Mouse (Mus musculus) brain, embryonic 14.5 days (tissue): ENCODE results near the gene Ndufa8. TPM values are rescaled to one million over a fixed set of nuclear protein-coding genes. Genes with fewer than 3 reads are reported as not detected.

ENCODE experiments used
- DNase-seq: peaks from one replicate; pipeline ENCODE4 v3.0.0-alpha.2; 2011; ENCODE audit warnings: low read depth
- CTCF ChIP-seq: fragments of 200-500 bp; IDR thresholded peaks from 2 replicates; pipeline ENCODE4 v1.5.1; 2012; ENCODE audit warnings: inconsistent platforms, mild to moderate bottlenecking, moderate library complexity, borderline replicate concordance; ENCODE audit not compliant: insufficient read depth, insufficient read length; ENCODE audit errors: extremely low read depth
- POLR2A ChIP-seq: fragments of 200-500 bp; IDR thresholded peaks from 2 replicates; pipeline ENCODE4 v1.6.1; 2012; ENCODE audit warnings: mild to moderate bottlenecking, inconsistent platforms, borderline replicate concordance; ENCODE audit not compliant: poor library complexity, insufficient read depth, insufficient read length, severe bottlenecking; ENCODE audit errors: extremely low read depth
- polyA plus RNA-seq: library from polyadenylated mRNA; depleted of rRNA; stranded (reverse); fragments of >200 nt; gene quantifications from 2 replicates; pipeline ENCODE4 v1.2.3, GENCODE M21; 2012

Gene Ndufa8
- polyA plus RNA-seq, 1 experiment = 135 TPM

DNA sequence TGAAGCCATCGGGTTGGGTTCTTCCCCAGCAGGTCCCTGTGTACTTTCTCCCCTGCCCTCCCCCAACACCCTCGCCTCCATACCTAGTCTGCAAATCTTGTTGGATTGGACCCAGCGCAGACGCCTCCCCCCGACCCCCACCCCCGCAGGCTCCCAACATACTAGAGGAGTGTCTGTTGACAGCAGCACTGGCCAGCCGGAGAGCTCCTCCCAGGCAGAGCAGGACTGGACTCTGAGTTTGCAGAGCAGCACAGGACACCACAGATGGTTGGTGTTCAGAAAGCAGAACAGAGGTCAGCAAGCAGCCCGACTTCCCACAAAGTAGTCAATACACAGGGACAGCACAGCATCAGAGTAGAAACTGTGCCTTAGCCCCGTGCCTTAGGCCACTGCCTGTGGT is 32.2 kb upstream of the Ndufa8 start:
- no peak for TF ChIP-seq CTCF
- TF ChIP-seq POLR2A = no peak
- no peak for DNase-seq

- TF ChIP-seq CTCF (no peak), POLR2A (no peak)
- DNase-seq = peak; percentile 76
Observed at GRCm38 (mm10) chr2:36077160-36077761, 28.1 kb upstream of the Ndufa8 start.

DNA sequence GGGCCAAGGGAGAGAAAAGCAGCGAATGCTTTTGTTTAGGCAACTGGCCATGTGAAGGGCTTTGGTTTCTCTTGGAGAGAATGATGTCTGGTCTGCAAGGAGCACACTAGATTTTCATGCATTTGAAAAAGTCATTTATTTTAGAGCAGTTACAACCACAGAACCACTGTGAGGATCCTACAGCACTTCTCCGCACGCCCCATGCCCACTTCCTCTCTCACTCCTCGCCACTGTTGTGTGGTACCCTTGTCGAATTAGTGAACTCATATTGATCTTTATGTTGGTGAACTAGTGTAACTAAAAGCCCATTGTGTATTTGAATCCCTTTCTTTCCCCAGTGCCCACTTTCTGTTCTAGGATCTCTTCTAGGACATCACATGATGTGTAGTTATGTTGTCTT is 26.0 kb upstream of the Ndufa8 start:
- no peak for TF ChIP-seq POLR2A
- no peak for TF ChIP-seq CTCF
- DNase-seq = no peak

- no peak for TF ChIP-seq POLR2A
- TF ChIP-seq CTCF = no peak
- no peak for DNase-seq
Observed at GRCm38 (mm10) chr2:36073781-36074180, 24.6 kb upstream of the Ndufa8 start.

DNA sequence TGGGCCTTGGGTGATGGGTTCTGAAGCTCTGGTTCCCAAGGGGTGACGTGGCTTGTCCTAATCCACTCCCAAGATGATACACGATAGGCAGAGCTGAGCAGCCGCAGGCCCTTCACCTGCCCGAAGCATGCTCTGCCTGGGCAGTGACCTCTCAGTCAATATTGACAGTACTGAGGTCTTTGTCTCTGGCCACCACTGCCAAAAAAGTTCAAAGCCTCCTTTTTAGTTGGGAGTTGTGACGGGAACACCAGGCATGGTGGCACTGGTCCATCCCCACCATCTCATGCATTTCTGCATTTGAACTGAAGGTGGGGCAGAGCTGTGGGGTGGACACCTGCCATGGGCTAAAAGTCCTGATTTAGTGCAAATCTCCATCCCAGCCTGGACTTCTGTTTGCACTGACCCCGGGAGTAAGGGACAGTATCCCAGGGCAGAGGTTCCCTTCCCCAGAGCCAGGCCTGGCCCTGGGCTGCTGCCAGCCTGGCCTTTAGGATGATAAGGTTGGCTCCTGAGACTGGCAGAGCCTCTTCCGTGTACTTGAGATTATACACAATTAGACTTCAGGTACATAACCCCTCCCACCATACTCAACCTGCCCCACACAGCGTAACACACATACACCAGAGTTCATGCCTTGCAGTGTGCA is 22.6 kb upstream of the Ndufa8 start:
- TF ChIP-seq POLR2A (no peak), CTCF (no peak)
- DNase-seq = no peak

DNA sequence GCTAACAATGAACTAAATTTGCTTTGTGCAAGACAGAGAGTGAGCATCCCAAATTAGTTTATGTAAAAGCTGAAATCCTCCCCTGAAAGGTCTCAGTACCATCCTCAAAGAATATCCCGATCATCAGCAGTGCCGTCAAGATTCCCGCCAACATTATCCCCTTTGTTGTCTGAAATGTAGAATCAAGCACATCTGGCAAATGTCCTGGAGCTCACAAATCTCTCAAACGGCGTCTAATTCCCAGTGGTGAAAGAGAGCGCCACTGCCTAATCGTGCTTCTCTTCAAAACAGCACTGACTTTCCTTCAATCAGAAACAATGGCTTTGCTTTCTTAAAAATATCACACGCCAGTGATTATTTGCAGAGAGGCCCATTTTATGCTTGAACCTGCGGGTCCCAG is 17.9 kb upstream of the Ndufa8 start:
- TF ChIP-seq POLR2A = no peak
- no peak for TF ChIP-seq CTCF
- peak; percentile 68 for DNase-seq

DNA sequence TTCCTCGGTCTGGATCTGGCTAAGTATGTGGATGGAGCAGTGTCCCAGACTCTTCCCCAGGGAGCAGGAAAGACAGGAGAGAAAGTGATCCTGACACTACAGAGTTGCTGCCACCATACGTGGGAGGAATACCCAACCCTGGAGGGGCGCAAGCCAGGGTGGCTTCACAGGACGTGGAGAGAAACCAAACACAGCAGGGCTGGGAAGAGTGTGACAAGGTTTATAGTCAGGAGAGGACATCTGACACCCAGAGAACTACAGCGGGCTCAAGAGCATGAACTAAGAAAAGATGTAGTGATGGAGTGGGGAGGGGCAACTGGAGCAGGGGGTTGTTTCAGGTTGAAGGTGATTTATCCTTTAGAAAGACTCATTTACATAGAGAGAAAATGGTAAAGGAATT is 12.2 kb upstream of the Ndufa8 start:
- TF ChIP-seq CTCF = no peak
- no peak for TF ChIP-seq POLR2A
- DNase-seq = no peak

DNA sequence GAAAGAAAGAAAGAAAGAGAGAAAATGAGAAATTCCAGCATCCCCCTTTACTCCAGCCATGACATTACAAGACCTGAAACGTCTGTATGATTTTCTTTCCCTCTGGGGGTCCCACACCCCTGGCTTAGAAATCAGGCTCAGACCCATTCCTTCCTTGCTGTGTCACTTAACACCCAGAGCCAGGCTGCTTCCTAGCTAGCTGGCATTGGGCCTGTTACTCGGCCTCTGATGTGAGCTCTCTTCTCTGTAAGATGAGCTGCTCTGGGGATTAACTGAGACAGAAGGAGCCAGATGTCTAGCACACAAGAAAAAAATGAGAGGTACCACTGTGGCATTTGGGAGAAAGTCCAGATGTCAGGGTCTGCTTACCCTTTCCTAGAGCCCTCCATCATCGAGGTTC is 7.0 kb upstream of the Ndufa8 start:
- DNase-seq = no peak
- no peak for TF ChIP-seq POLR2A
- no peak for TF ChIP-seq CTCF

- TF ChIP-seq CTCF (no peak), POLR2A (no peak)
- peak; percentile 51 for DNase-seq
Observed at GRCm38 (mm10) chr2:36053249-36053648, 4.0 kb upstream of the Ndufa8 start.

- no peak for TF ChIP-seq POLR2A
- TF ChIP-seq CTCF = no peak
- no peak for DNase-seq
Observed at GRCm38 (mm10) chr2:36049567-36049954, 355 bp upstream of the Ndufa8 start.

DNA sequence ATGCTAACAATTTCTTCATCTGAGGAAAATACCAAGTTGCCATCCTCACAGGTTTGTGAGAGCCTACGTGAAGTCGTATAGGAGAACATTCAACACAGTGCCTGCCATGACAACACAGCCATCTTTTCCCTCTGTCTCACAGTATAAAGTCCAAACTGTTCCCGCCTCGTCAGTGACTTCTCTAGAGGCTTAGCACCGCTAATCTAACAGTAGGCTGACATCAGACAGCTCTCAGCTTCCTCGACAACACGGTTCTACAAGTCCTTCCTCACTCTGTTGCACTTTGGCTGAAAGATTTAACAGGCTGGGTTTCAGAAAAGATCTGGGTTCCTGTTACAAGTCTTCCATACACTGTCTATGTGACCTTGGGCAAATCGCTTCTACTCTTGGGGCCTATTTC is 1.0 kb downstream of the Ndufa8 start:
- DNase-seq = no peak
- no peak for TF ChIP-seq POLR2A
- no peak for TF ChIP-seq CTCF

DNA sequence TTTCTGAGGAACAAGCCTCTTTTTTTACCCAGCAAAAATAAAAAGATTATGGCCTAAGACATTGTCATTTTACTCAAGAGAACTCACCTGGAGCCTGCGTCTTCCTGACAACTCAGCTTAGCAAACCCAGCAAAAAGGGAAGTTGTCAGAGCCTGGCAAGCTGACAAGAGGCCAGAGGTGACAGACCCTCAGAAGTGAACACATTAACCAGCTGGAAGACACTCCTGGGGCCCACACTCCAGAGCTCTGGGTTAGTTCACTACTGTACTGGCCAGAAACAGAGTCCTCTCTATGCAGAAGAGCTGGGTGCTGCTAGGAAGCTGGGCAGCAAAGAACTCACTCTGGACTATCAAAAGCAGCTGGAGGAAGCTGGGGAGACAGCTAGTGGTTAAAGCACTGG is 8.3 kb downstream of the Ndufa8 start:
- no peak for TF ChIP-seq POLR2A
- no peak for TF ChIP-seq CTCF
- no peak for DNase-seq

DNA sequence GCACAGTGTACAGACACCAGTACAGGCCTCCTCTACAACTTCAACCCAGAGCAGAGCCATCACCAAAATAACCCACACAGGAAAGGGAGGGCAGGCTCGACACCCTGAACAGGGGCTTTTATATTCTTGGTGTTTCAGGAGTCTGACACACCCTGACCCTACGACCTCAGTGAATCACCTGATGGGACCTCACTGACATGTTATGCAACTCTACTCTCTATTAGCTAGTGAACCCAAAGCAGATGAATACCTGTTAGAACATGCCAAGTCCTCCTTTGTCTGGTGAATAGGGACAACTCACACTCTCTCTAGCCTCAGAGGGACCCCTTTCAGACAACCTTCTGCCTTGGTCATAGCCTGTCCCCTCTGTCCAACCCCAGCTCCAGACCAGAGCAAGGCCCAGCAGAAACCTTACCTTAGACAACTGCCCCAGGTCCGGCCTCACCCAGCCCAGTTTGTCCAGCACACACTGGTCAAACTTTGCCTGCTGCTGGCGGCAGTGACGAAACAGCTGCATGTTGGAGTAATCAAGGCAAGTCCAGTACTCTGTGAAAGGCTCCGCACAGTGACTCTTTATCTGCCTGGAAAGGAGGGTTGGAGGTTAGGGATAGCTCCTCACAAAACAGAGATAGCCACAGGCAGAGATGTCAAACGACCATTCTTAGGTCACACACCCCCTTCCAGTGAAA is 9.8 kb downstream of the Ndufa8 start:
- DNase-seq = no peak
- TF ChIP-seq POLR2A = no peak
- no peak for TF ChIP-seq CTCF

DNA sequence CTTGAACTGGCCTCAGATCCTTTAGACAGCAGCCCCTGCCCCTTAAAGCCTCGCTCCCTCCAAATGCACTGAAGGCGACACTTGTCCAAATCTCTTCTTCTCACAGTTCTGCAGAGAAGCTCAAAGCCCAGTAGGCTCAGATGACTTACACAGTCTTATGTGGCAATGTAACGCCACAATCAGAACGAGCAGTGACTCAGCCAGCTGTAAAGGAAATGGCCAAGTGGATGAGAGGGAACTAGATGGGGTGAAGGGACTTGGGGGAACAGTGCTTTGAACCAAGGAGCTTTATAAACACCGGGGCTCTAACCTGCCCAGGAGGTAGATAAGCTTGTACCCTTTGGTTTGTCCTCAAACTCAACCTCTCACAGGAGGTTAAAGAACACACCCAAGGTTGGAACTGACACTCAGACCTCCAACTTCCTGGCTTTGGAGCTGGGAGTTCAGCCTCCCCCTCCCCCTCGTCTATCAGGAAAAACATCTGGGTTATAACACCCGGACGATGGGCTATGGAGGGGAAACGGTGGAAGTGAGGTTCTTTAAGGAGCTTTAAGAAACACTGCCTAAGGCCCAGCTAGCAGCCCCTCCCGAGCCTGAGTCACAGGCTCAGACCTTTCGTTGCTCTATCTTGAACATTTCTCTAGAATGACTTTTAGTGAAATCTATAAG is 13.7 kb downstream of the Ndufa8 start:
- TF ChIP-seq POLR2A (no peak), CTCF (no peak)
- DNase-seq = no peak

DNA sequence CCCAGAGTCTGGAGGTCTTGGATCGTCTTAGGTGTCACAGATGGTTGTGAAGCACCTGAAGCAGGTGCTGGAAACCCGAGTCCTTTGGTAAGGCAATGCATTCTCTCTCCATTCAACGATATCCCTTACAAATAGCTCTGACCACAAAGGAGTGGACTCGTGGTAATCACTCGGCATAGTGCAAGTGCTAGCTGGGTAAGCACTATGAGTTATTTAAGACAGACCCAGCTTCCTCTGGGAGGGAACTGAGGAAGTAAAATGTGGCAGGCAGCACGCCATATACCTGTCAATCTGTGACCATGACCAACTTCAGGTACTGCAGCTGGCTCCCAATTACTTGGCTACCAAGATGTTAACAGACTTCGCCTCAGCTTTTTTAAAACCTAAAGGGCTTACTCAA is 14.3 kb downstream of the Ndufa8 start:
- DNase-seq = no peak
- no peak for TF ChIP-seq POLR2A
